Mouse (Mus musculus) erythroblast, embryonic 14.5 days (primary cell): ENCODE measurements around the gene Anxa6.

Experiments used
- GATA1 ChIP-seq: IDR thresholded peaks from 2 replicates; pipeline ENCODE4 v1.6.1; 2012; ENCODE audit warnings: low read length, inconsistent platforms, mixed read lengths
- TAL1 ChIP-seq: IDR thresholded peaks from 3 replicates; pipeline ENCODE4 v1.6.1; 2012; ENCODE audit warnings: low read length, inconsistent platforms, mixed read lengths

GRCm38 (mm10) chr11:55031211-55031990 is 1.8 kb downstream of the Anxa6 start:
- no peak for TF ChIP-seq GATA1
- TF ChIP-seq TAL1, result no peak
